In genomic region chr19:4905979-4906794, GRCm38 (mm10) we compare ENCODE assay signal across 8 mouse cellular contexts. TPM values are rescaled to one million over a fixed set of nuclear protein-coding genes. Genes with fewer than 3 reads are reported as not detected.
DNase-seq lines count a peak whose midpoint lies in the region; ATAC-seq and TF ChIP-seq lines count a peak whose summit lies in the region.

Gene Bbs1 (minus strand): TSS chr19:4906628.

- peak within 1 kb of the TSS; percentile 52 for H3K4me3 ChIP-seq in hindbrain, embryonic 11.5 days (ENCODE audit: low read depth, low read length)
- peak within 1 kb of the TSS; percentile 58 for H3K4me3 ChIP-seq in lung, postnatal 0 days (ENCODE audit: low read depth, low read length)

- peak within 1 kb of the TSS; percentile 58 for H3K9ac ChIP-seq in hindbrain, embryonic 11.5 days (ENCODE audit: low read depth, low read length)
- H3K9ac ChIP-seq in lung, postnatal 0 days (replicated peaks; ENCODE audit: low read depth), result 0 out of 2 replicates have a peak within 1 kb of the TSS, but pooled peaks have one; percentile 24

- peak within 1 kb of the TSS; percentile 62 for H3K4me2 ChIP-seq in hindbrain, embryonic 11.5 days (replicated peaks; ENCODE audit: low read depth, low read length)
- H3K4me2 ChIP-seq in lung, postnatal 0 days (replicated peaks; ENCODE audit: low read depth, low read length), result peak within 1 kb of the TSS; percentile 69

- DNase-seq in NIH3T3 (ENCODE audit: low read depth), result peak; percentile 93
- DNase-seq in cerebellum, adult 9-11 months, result peak; percentile 72
- DNase-seq in frontal cortex, adult 2 months (ENCODE audit: extremely low spot score in 1 of 2, low spot score in 1 of 2), result peak; percentile 33 to 86
- DNase-seq in hindbrain, embryonic 11.5 days (ENCODE audit: low spot score), result peak; percentile 90
- DNase-seq in layer of hippocampus, postnatal 10 days (ENCODE audit: low spot score in 2 of 2), result peak; percentile 84 to 87
- peak; percentile 84 for DNase-seq in lung, postnatal 0 days (ENCODE audit: low spot score)
- peak; percentile 77 for DNase-seq in ovary, postnatal 10 days (ENCODE audit: low spot score)
- DNase-seq in thymus, postnatal 0 days (ENCODE audit: low spot score), result peak; percentile 85

- no peaks in the 10 kb centered on the region for H3K9me3 ChIP-seq in hindbrain, embryonic 11.5 days (ENCODE audit: control insufficient read depth, low read length)
- no peaks in the 10 kb centered on the region for H3K9me3 ChIP-seq in lung, postnatal 0 days (ENCODE audit: low read length)

- peak within 1 kb of the TSS; percentile 3 for H3K27ac ChIP-seq in hindbrain, embryonic 11.5 days (ENCODE audit: low read depth, low read length)
- H3K27ac ChIP-seq in lung, postnatal 0 days (ENCODE audit: low read length), result no peak within 1 kb of the TSS

- H3K27me3 ChIP-seq in hindbrain, embryonic 11.5 days (ENCODE audit: control insufficient read depth, insufficient read depth, low read length), result no peaks in the 10 kb centered on the region
- no peaks in the 10 kb centered on the region for H3K27me3 ChIP-seq in lung, postnatal 0 days (replicated peaks; ENCODE audit: insufficient read depth, low read length)

- peaks cover 6% of the 10 kb centered on the region; the same call in 1 of the 2 replicates for H3K36me3 ChIP-seq in hindbrain, embryonic 11.5 days (ENCODE audit: control insufficient read depth, insufficient read depth, low read length)
- peaks cover 17% of the 10 kb centered on the region; the same call in 1 of the 2 replicates for H3K36me3 ChIP-seq in lung, postnatal 0 days (ENCODE audit: insufficient read depth, low read length)

- 0 out of 2 replicates have a peak, but pooled peaks have one; percentile 14 for TF ChIP-seq EP300 in lung, postnatal 0 days (IDR thresholded peaks at IDR 0.05)

- H3K4me1 ChIP-seq in hindbrain, embryonic 11.5 days (replicated peaks; ENCODE audit: control insufficient read depth, insufficient read depth, low read length), result peaks cover 2% of the 10 kb centered on the region; the same call in 1 of the 2 replicates
- no peaks in the 10 kb centered on the region for H3K4me1 ChIP-seq in lung, postnatal 0 days (ENCODE audit: insufficient read depth, low read depth, low read length)

- 9% methylated on average over 31 of the region's 31 CpGs for WGBS in hindbrain, embryonic 11.5 days
- whole genome bisulfite sequencing in lung, postnatal 0 days, result 7% methylated on average over 31 of the region's 31 CpGs

- TF ChIP-seq CTCF in lung, postnatal 0 days (IDR thresholded peaks at IDR 0.05), result no peak

- peak; percentile 61 for ATAC-seq in hindbrain, embryonic 11.5 days (ENCODE audit: low FRiP score)
- peak; percentile 71 for ATAC-seq in lung, postnatal 0 days

RNA-seq across cellular contexts. Expression of gene Bbs1, which starts in this region (rescaled TPM):
- 32.7 and 36.4 TPM in 2 replicates for polyA plus RNA-seq in frontal cortex, adult 2 months (2012; rRNA removed)
- polyA plus RNA-seq in hindbrain, embryonic 11.5 days (2014; fragmentation: Nextera tagmentation; extraction: Ambion mirVana), result 8.1 and 11.6 TPM in 2 replicates
- 10 to 100 TPM; 31.3 to 34.8 TPM for total RNA-seq in layer of hippocampus, postnatal 10 days (2021)
- polyA plus RNA-seq in lung, postnatal 0 days (2015; fragmentation: Nextera tagmentation; extraction: Ambion mirVana), result 1.6 and 1.9 TPM in 2 replicates
- 1.4 and 2.2 TPM in 2 replicates for polyA plus RNA-seq in thymus, postnatal 0 days (2015; fragmentation: Nextera tagmentation; extraction: Ambion mirVana)
